Mouse (Mus musculus): ENCODE measurements at regions not wholly inside any gene's neighbourhood (a gene's known extent, or its start where the extent isn't known, plus 50 kb on each side); places are given as distances from the start of the nearest gene placed in this dataset.

DNA sequence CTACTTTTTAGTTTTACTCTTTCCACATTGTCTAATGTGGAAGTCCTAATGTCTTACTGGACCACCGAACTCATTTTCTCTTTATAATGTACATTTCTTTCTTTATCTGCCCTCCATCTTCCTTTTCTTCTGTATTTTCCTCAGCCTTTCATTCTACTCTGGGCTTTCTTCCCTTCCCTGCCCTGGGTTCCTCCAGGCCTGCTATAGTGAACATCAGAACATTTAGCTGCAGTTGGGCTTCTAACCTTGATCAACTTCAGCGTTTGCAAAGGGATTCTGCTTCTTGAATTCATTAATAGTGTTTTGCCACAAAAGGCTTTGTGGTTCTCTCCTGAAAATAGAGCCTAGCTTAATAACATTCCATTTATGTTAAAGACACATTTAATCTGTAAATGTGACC, 342.5 kb upstream of the Tmem161b start:
- H3K4me3 ChIP-seq (ENCODE audit: control insufficient read depth, insufficient read depth, low read length), result no peak overlapping the region
- H3K36me3 ChIP-seq (ENCODE audit: control insufficient read depth, insufficient read depth, low read length), result no peaks in the 10 kb centered on the region
- DNase-seq, result no peak
- WGBS, result 84% methylated on average over 2 of the region's 2 CpGs
- H3K27me3 ChIP-seq (ENCODE audit: control insufficient read depth, insufficient read depth, low read length), result no peaks in the 10 kb centered on the region
- H3K27ac ChIP-seq (ENCODE audit: control insufficient read depth, insufficient read depth, low read length), result no peak overlapping the region
- TF ChIP-seq CTCF (IDR thresholded peaks at IDR 0.05; ENCODE audit: borderline replicate concordance, control insufficient read depth, extremely low read depth, insufficient read depth, low read length, poor library complexity) (no peak), POLR2A (IDR thresholded peaks at IDR 0.05; ENCODE audit: control insufficient read depth, extremely low read depth, insufficient read depth, low read length, poor library complexity) (no peak)
- H3K4me1 ChIP-seq (replicated peaks; ENCODE audit: control insufficient read depth, insufficient read depth, low read length), result no peaks in the 10 kb centered on the region

DNA sequence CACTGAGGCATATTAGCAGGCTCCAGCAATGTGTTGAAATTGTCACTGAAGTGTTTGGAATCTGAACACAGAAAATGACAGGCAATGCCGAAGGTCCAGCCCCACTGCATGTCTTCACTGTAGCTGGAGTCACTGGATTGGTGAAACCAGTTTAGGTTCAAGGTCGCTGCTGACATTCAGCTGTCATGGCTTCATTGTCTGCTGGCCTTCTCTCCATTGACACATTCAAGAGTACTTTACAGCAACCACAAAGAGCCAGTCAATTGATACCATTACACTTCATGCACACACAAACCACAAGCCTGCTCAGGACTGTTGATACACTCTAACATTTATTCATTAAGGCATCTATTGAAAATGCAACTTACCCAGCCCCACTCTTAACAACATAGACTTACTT, 341.8 kb upstream of the Tmem161b start:
- H3K27me3 ChIP-seq (ENCODE audit: control insufficient read depth, insufficient read depth, low read length), result no peaks in the 10 kb centered on the region
- H3K4me1 ChIP-seq (replicated peaks; ENCODE audit: control insufficient read depth, insufficient read depth, low read length), result no peaks in the 10 kb centered on the region
- TF ChIP-seq POLR2A (IDR thresholded peaks at IDR 0.05; ENCODE audit: control insufficient read depth, extremely low read depth, insufficient read depth, low read length, poor library complexity), result no peak
- TF ChIP-seq CTCF (IDR thresholded peaks at IDR 0.05; ENCODE audit: borderline replicate concordance, control insufficient read depth, extremely low read depth, insufficient read depth, low read length, poor library complexity), result no peak
- WGBS, result 97% methylated on average over 2 of the region's 2 CpGs
- no peak overlapping the region for H3K27ac ChIP-seq (ENCODE audit: control insufficient read depth, insufficient read depth, low read length)
- DNase-seq, result no peak
- H3K4me3 ChIP-seq (ENCODE audit: control insufficient read depth, insufficient read depth, low read length), result no peak overlapping the region
- H3K36me3 ChIP-seq (ENCODE audit: control insufficient read depth, insufficient read depth, low read length), result no peaks in the 10 kb centered on the region

DNA sequence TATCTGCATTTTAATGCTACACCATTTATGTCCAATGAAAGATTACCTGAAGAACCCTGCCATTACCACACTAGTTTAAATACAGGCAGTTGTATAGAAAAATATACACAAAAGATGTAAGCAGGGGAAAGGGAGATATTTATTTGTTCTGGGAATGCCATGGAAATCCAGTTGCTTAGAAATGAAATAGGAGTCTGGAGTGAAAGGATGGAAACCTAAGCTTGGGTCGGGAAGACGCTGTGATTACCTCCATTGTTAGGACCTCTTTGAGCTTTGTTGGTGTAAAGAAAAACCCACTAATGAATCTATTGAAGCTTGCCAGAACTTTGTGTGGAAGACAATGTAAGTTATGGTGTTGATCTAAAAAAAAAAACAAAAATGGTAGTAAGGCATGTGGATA, 341.3 kb upstream of the Tmem161b start:
- 96% methylated on average over 2 of the region's 2 CpGs for WGBS
- H3K27me3 ChIP-seq (ENCODE audit: control insufficient read depth, insufficient read depth, low read length), result no peaks in the 10 kb centered on the region
- no peaks in the 10 kb centered on the region for H3K36me3 ChIP-seq (ENCODE audit: control insufficient read depth, insufficient read depth, low read length)
- no peak for DNase-seq
- no peaks in the 10 kb centered on the region for H3K4me1 ChIP-seq (replicated peaks; ENCODE audit: control insufficient read depth, insufficient read depth, low read length)
- H3K27ac ChIP-seq (ENCODE audit: control insufficient read depth, insufficient read depth, low read length), result no peak overlapping the region
- TF ChIP-seq CTCF (IDR thresholded peaks at IDR 0.05; ENCODE audit: borderline replicate concordance, control insufficient read depth, extremely low read depth, insufficient read depth, low read length, poor library complexity), result no peak
- TF ChIP-seq POLR2A (IDR thresholded peaks at IDR 0.05; ENCODE audit: control insufficient read depth, extremely low read depth, insufficient read depth, low read length, poor library complexity), result no peak
- H3K4me3 ChIP-seq (ENCODE audit: control insufficient read depth, insufficient read depth, low read length), result no peak overlapping the region

DNA sequence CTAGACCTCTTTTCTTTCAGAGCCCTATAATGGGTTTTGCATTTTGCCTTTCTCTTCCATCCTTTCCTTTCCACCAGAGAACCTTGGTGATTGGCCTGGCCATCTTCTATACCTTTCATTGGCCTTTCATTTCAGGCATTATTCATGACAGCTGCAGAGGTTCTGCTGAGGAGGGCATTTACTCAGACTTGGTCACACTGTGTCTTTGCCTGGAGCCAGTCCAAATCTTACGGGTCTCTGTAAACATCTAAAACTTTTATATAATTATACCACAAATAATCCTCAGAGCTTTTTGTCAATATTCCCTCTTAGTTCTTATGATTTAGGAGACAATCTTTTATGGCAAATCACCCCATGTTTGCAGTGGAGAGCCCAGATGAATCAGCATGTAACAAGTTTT, 339.3 kb upstream of the Tmem161b start:
- no peak overlapping the region for H3K4me3 ChIP-seq (ENCODE audit: control insufficient read depth, insufficient read depth, low read length)

DNA sequence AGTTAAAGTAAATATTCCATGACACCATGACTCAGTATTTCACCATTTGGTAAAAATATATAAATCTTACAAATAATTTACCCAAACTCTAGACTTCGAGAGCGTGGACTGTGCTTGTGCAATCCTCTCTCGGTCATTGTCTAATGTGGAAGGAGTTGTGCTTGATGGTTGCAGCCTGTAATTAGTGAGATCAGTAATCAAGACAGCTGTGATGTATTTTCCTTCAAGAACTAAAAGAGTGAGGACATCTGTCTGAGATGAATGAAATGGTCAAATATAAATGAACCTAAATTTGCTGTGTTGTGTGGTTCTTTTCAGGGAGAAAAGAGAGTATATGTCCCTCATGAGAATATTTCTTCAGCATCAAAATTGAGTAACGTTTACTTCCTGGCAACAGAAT, 338.3 kb upstream of the Tmem161b start:
- Histone ChIP-seq H3K36me3 (ENCODE audit: control insufficient read depth, insufficient read depth, low read length) (no peaks in the 10 kb centered on the region), H3K4me1 (replicated peaks; ENCODE audit: control insufficient read depth, insufficient read depth, low read length) (no peaks in the 10 kb centered on the region), H3K27ac (ENCODE audit: control insufficient read depth, insufficient read depth, low read length) (no peak overlapping the region), H3K27me3 (ENCODE audit: control insufficient read depth, insufficient read depth, low read length) (no peaks in the 10 kb centered on the region), H3K4me3 (ENCODE audit: control insufficient read depth, insufficient read depth, low read length) (no peak overlapping the region)
- no peak for DNase-seq
- 92% methylated on average over 4 of the region's 4 CpGs for WGBS
- TF ChIP-seq POLR2A (IDR thresholded peaks at IDR 0.05; ENCODE audit: control insufficient read depth, extremely low read depth, insufficient read depth, low read length, poor library complexity), result no peak
- TF ChIP-seq CTCF (IDR thresholded peaks at IDR 0.05; ENCODE audit: borderline replicate concordance, control insufficient read depth, extremely low read depth, insufficient read depth, low read length, poor library complexity), result no peak

More for the DNA sequence above, 339.3 kb upstream of the Tmem161b start:
- TF ChIP-seq CTCF (IDR thresholded peaks at IDR 0.05; ENCODE audit: borderline replicate concordance, control insufficient read depth, extremely low read depth, insufficient read depth, low read length, poor library complexity), result no peak
- no peak for TF ChIP-seq POLR2A (IDR thresholded peaks at IDR 0.05; ENCODE audit: control insufficient read depth, extremely low read depth, insufficient read depth, low read length, poor library complexity)
- Histone ChIP-seq H3K4me1 (replicated peaks; ENCODE audit: control insufficient read depth, insufficient read depth, low read length) (no peaks in the 10 kb centered on the region), H3K27me3 (ENCODE audit: control insufficient read depth, insufficient read depth, low read length) (no peaks in the 10 kb centered on the region), H3K27ac (ENCODE audit: control insufficient read depth, insufficient read depth, low read length) (no peak overlapping the region), H3K36me3 (ENCODE audit: control insufficient read depth, insufficient read depth, low read length) (no peaks in the 10 kb centered on the region)
- DNase-seq, result no peak
- WGBS, result 89% methylated on average over 1 of the region's 1 CpGs

DNA sequence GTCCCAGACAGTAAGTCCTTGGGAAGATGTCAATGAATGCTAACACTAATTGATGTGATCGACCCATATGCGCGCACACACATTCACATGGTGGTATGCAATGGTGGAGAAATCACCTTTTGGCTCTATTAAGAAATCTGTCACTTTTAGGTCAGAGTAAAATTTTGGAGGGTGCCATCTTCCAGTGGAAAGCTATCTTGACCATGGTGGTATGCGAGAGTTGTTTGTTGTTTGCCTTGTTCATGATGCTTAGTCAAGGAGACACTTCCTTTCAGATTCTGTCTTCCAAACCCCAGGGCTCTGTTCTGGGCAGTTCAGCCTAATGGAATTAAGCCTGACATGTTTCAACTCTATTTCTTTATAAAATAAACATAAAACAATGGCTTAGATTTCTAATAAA, 337.9 kb upstream of the Tmem161b start:
- TF ChIP-seq CTCF (IDR thresholded peaks at IDR 0.05; ENCODE audit: borderline replicate concordance, control insufficient read depth, extremely low read depth, insufficient read depth, low read length, poor library complexity), result no peak
- no peak for TF ChIP-seq POLR2A (IDR thresholded peaks at IDR 0.05; ENCODE audit: control insufficient read depth, extremely low read depth, insufficient read depth, low read length, poor library complexity)
- no peaks in the 10 kb centered on the region for H3K27me3 ChIP-seq (ENCODE audit: control insufficient read depth, insufficient read depth, low read length)
- H3K36me3 ChIP-seq (ENCODE audit: control insufficient read depth, insufficient read depth, low read length), result no peaks in the 10 kb centered on the region
- no peak overlapping the region for H3K4me3 ChIP-seq (ENCODE audit: control insufficient read depth, insufficient read depth, low read length)
- no peak overlapping the region for H3K27ac ChIP-seq (ENCODE audit: control insufficient read depth, insufficient read depth, low read length)
- WGBS, result 96% methylated on average over 4 of the region's 4 CpGs
- no peaks in the 10 kb centered on the region for H3K4me1 ChIP-seq (replicated peaks; ENCODE audit: control insufficient read depth, insufficient read depth, low read length)
- no peak for DNase-seq
